Mouse (Mus musculus) G1E (cell line): ENCODE data around the gene Nav3.

Experiments
- CTCF ChIP-seq: IDR thresholded peaks from 2 replicates; pipeline ENCODE4 v1.5.1; 2012; ENCODE audit warnings: low read depth, low read length, inconsistent platforms, mixed read lengths
- TAL1 ChIP-seq: conservative IDR thresholded peaks from 2 replicates; pipeline ENCODE4 v1.6.1; 2012; ENCODE audit warnings: low read depth, low read length, inconsistent platforms, mixed read lengths

DNA sequence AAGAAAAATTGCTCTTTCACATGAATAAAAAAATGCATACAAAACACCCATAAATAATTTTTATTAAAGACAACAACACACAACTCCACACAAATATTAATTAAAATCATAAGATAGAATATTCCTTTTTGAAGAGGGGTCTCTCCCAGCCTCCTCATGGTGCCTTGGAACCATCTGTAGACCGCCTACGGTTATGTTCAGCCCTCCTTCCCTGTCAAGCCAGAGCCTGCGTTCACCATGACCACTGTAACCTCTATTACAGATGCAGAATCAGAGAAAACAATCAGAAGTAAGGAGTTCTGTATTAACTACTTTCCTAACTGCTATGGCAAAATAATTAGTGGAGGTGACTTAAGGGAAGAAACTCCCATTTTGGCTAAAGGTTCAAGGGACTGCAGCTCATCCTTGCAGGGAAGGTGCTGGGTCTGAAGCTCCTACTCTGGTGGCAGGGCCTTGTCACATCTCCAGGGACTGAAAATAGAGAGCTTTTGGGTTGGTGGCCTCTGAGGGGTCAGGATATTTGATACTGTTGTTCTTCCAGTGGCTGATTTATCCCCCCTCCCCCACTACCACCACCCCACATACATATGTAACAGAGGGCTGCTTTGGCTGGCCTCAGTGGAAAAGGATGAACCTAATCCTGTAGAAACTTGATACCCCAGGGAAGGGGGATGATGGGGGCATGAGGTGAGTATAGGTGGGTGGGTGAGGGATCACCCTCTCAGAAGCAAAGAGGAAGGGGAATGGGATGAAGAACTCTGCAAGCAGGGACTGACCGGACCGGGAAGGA lies 343.1 kb downstream of the Nav3 start:
- TF ChIP-seq CTCF (no peak), TAL1 (no peak)
